Mouse (Mus musculus) left cerebral cortex, postnatal 25 days (tissue): ENCODE results near the gene Itih1. TPM values are rescaled to one million over a fixed set of nuclear protein-coding genes. Genes with fewer than 3 reads are reported as not detected.
A peak's percentile ranks its signal among the peaks of the same experiment; 100 is the strongest.

ENCODE experiments used
- DNase-seq, 2 experiments: peaks; one replicate each; pipeline ENCODE4 v3.0.0; 2022; ENCODE audit warnings: low spot score in 2 of 2, mixed read lengths in 1 of 2
- intact Hi-C: fragments of 180-260 bp; cut with DNase I; formaldehyde crosslinking; loops from one replicate; pipeline ENCODE4 v1.15.1; 2025
- total RNA-seq, 2 experiments: library from RNA; stranded (reverse); gene quantifications; 2 replicates each; pipeline ENCODE4 v1.2.3; 2021

The Itih1 gene
- total RNA-seq, result not detected

GRCm38 (mm10) chr14:30943038-30943437 lies at the start of gene Itih1:
Itih1 (minus strand) TSS chr14:30943289.
- intact Hi-C loops, result no loop called here
- no peak for DNase-seq

DNA sequence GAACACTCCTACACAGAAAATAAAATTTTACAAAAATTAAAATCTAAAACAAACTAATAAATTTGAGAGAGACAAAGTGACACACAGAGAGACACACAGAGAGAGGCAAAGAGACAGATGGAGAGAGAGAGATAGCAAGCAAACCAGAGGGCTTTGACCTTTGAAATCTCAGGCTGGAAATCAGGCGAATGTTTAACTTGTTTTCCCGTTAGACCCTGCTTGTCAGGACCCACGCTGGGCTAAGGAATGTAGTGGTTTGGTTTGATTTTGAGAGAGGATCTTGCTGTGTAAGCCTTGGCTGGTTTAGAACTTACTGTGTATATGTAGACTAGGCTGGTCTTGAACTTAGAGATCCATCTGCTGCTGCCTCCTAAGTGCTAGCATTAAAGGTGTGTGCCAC lies 33.1 kb upstream of the Itih1 start:
- DNase-seq, result no peak
- intact Hi-C loops, result no loop called here

- intact Hi-C loops, result loop anchor here (1.0 kb wide), 1 partner anchor 23 kb away; the partner anchor contains the start of gene Nek4
- peak; percentile 47 to 94 for DNase-seq
Measured at GRCm38 (mm10) chr14:30974204-30974603, 31.1 kb upstream of the Itih1 start.

GRCm38 (mm10) chr14:30960366-30960765 lies 17.3 kb upstream of the Itih1 start:
- intact Hi-C loops, result no loop called here
- DNase-seq, result no peak

GRCm38 (mm10) chr14:30959031-30959430 lies 15.9 kb upstream of the Itih1 start:
- intact Hi-C loops, result no loop called here

GRCm38 (mm10) chr14:30958517-30958916 lies 15.4 kb upstream of the Itih1 start:
- intact Hi-C loops, result no loop called here
- no peak for DNase-seq

More at GRCm38 (mm10) chr14:30959031-30959430, 15.9 kb upstream of the Itih1 start:
- DNase-seq, result no peak

GRCm38 (mm10) chr14:30951154-30951825 lies 8.2 kb upstream of the Itih1 start, which contains the start of gene Nek4:
Nek4 (plus strand) TSS chr14:30951377.
- intact Hi-C loops, result loop anchor here (1.0 to 2.0 kb wide), 2 partner anchors 23 to 50 kb away; partner anchors contain the start of genes Glt8d1 and Spcs1
- DNase-seq, result peak; percentile 95 to 99

DNA sequence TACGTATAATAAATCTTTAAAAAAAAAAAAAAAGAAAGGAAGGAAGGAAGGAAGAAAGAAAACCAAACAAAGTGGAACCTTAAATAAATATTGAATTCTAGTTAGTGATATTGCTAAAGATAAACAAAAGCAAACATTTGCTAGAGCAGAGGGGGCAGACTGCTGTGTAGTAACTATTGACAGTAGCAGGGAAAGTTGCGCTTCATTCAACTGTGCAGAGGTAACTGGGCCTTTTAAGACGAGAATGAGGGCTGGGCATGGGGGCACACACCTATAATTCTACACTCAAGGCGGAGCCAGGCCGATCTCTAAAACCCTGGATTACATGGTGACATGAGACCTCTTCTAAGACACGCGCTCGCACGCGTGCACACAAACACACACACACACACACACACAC lies 6.9 kb upstream of the Itih1 start:
- intact Hi-C loops, result loop anchor here (2.0 kb wide), 1 partner anchor 51 kb away; the partner anchor contains the start of genes Glt8d1 and Spcs1
- no peak for DNase-seq

DNA sequence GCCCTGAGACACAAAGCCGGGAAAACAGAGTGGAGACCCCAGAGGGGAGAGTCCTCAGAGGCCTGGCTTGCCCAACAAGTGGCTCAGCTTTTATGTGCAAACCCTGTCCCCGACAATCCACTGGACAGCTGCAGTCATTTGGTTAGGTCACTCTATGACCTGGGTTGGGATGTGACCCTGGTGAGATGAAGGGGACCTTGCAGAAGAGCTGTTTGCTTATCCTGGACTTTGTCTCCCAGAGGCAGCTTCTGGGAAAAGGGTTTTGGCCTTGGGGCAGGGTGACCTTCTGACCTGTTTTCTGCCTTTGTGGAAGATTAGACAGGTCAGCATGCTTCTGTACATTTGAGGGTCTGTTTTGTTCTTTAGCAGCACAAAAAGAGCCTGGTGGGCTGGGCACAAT lies 1.7 kb upstream of the Itih1 start:
- intact Hi-C loops, result loop anchor here (2.0 kb wide), 1 partner anchor 78 kb away; no protein-coding TSS in a partner anchor

DNA sequence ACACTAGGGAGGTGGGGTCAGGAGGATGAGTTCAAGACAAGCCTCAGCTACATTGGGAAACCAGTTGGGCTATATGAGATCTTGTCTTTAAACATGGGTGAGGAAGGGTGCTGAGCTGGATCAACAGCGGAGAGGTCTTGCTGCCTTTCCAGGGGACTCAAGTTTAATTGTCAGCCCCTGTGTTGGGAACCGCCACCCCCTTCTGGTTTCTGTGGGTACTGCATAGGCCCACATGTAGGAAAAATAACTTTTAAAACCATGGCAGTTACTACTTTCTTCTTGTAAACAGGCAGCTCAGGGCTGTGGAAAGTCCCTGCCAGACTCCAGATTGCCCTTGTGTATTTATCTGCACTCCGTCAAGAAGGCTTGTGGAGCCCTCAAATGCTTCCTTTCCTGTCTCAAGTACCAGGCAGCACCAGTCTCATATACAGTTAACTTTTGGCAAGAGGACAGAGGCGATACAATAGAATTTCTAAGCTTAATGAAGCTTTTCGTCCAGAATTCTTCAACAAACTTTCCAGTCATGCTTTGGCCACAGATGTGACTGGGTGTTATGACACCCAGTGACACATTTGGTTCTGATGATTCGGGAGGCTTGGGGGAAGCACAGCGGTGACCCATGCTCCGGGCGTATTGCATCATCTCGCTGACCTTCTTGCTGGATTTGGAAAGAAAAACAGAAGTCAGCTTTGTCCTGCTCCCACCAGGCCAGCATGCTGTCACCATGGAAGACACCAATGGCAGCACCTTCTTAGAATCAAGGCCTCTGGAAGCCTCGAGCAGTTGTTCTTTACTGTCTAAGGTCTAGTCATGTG lies 978 bp upstream of the Itih1 start:
- intact Hi-C loops, result loop anchor here (2.0 kb wide), 1 partner anchor 77 kb away; no protein-coding TSS in a partner anchor
- DNase-seq, result peak; percentile 64 to 65

More for the DNA sequence above, 1.7 kb upstream of the Itih1 start:
- DNase-seq, result no peak

GRCm38 (mm10) chr14:30942254-30942653 lies 835 bp downstream of the Itih1 start:
- no peak for DNase-seq
- intact Hi-C loops, result no loop called here

DNA sequence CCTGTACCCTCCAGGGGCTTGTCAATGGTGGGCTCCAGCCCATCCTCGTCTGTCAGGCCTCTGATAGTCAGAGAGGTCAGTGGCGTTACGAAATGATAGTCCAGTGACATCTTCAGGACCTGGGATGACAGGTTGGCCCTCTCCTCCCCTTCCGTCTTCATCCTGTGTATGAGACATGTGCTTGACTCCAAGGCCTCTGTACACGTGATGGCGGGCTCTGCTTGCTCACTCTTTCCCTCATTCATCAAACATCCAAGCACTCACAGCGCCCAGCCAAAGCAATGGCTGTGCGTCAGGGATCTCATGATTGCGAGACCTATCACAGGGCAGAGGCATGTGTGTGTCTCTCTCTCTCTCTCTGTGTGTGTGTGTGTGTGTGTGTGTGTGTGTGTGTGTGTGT lies 9.7 kb downstream of the Itih1 start:
- no peak for DNase-seq
- intact Hi-C loops, result no loop called here

DNA sequence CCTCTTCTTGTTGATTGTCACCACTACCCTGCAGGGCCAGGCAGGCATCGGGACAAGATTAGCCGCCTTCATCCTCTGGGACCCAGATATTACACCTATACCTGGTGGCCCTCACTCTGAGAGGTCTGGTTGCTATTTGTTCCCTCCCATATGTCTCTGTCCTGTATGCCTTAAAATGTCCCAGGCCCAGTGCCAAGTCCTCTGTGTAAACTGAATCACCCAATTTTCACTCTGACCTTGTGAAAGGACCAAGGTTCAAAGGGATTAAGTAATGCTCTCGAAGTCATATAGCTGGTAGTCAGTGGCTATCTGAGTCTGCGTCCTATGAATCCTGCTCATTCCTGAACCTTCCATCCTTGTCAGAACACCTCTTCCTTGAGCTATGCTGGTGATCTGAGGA lies 12.7 kb downstream of the Itih1 start:
- intact Hi-C loops, result no loop called here

DNA sequence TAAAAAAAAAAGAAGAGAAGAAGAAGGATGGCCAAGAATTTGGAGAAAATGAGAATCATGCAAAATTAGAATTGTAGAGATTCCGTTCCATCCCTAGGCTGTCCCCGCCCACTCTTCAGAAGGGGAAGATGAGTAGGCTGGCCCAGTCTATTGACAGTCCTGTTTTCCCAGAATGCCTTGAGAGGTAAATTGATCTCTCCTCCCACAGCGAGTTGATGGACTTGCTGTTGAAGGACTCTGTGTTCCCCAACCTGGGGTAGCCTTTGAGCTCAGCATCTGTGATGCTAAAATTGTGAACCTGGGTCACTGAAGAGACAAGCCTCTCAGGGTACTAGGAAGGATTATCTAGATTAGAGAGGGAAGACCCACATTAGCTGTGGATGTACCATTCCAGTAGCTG lies 17.6 kb downstream of the Itih1 start:
- no peak for DNase-seq
- intact Hi-C loops, result no loop called here

More for the DNA sequence above, 12.7 kb downstream of the Itih1 start:
- no peak for DNase-seq

DNA sequence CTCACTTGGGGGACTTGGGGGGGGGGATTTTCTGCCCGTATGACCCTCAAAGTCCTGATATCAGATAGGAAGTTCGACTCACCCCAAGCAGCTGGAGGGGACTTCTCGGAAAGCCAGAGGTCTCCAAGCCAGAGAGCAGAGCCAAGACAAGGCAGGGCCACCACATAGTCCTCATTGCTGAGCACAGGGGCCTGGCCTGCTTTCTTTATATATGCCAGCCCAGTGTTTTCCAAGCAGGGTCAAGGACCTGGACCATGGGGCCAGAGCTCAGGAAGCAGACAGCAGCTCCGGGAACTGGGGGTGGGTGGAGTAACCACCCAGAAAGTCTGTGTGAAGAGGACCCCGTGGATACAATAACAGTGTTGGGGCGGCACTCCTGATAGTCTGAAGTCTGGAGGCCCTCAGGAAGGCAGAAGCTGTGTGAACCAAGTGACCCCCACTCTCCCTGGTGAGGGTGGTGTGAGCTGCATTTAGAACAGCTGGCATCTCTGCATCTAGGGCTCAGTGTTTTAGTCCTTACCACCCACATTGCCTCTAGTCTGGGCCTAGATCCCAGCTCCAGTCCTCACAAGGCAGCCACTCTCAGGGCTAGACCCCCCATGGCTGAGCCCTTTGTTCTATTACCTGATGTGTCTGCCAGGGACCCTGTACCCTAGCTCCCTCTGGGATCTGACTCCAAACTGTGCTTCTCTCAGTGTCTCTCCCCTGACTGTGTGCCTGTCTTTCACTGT lies 19.5 kb downstream of the Itih1 start, which contains the start of gene Itih3:
TSS of gene Itih3 (minus strand) at position 386 of the 731 bp plus-strand sequence.
- intact Hi-C loops, result no loop called here
- peak; percentile 14 to 65 for DNase-seq

GRCm38 (mm10) chr14:30922053-30922670 lies 20.9 kb downstream of the Itih1 start:
- peak in 1 of 2 experiments; percentile 22 for DNase-seq
- intact Hi-C loops, result no loop called here

DNA sequence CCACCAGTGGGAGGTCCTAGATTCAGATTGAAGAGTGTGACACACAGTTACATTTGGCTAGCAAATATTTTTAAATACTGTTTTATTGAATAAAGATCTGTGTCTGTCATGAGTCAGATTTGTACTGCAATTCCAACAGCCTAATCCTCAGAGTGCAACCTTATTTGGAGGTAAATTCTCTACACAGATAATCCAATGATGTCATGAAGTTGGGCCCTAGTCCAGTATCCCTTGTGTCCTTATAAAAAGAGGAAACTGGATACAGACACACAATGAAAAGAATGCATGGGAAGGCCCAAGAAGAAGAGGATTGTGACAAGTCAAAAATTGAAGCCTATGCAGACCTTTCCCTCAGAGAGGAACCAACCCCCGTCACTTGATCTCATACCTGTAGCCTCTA lies 26.6 kb downstream of the Itih1 start:
- intact Hi-C loops, result no loop called here
- no peak for DNase-seq

DNA sequence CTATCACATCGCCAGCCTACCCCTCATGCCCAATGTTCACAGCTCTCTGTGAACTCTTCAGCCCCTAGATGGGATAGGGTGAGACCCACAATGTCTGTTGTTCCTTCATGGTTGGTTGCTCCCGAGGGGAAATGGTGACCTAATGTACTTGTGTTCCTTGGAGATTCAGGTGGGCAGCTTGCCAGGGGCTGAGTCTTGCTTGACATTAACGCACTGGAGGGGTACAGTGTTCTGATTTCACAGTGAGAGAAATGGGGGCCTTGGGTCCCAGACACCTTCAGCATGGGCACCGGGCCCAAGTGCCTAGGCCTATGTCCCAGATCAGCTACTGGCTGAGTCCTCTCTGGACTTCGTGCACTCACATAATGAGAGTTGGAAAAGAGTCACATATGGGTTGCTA lies 29.7 kb downstream of the Itih1 start:
- intact Hi-C loops, result no loop called here

GRCm38 (mm10) chr14:30912641-30913040 lies 30.4 kb downstream of the Itih1 start:
- DNase-seq, result no peak
- intact Hi-C loops, result no loop called here

More for the DNA sequence above, 29.7 kb downstream of the Itih1 start:
- no peak for DNase-seq
